Mouse (Mus musculus) C2C12 (cell line): Measurements from ENCODE around the gene Sox5.

Source experiments
- CEBPB ChIP-seq: IDR thresholded peaks from one replicate; pipeline ENCODE4 v1.6.1; 2011; ENCODE audit warnings: low read depth, mild to moderate bottlenecking, control low read depth, moderate library complexity
- CTCF ChIP-seq: IDR thresholded peaks from one replicate; pipeline ENCODE4 v1.5.1; 2011; ENCODE audit not compliant: control insufficient read depth, insufficient read depth, insufficient read length
- MAX ChIP-seq: IDR thresholded peaks from one replicate; pipeline ENCODE4 v1.6.1; 2011; ENCODE audit warnings: mild to moderate bottlenecking, control low read depth
- MYOD1 ChIP-seq: IDR thresholded peaks from one replicate; pipeline ENCODE4 v1.6.1; 2011; ENCODE audit warnings: low read depth; ENCODE audit not compliant: control insufficient read depth, insufficient read length
- MYOG ChIP-seq: IDR thresholded peaks from one replicate; pipeline ENCODE4 v1.6.1; 2011; ENCODE audit not compliant: control insufficient read depth, insufficient read length; ENCODE audit errors: extremely low read depth
- USF1 ChIP-seq: IDR thresholded peaks from one replicate; pipeline ENCODE4 v1.6.1; 2011; ENCODE audit warnings: low read depth, mild to moderate bottlenecking, control low read depth, moderate library complexity

DNA sequence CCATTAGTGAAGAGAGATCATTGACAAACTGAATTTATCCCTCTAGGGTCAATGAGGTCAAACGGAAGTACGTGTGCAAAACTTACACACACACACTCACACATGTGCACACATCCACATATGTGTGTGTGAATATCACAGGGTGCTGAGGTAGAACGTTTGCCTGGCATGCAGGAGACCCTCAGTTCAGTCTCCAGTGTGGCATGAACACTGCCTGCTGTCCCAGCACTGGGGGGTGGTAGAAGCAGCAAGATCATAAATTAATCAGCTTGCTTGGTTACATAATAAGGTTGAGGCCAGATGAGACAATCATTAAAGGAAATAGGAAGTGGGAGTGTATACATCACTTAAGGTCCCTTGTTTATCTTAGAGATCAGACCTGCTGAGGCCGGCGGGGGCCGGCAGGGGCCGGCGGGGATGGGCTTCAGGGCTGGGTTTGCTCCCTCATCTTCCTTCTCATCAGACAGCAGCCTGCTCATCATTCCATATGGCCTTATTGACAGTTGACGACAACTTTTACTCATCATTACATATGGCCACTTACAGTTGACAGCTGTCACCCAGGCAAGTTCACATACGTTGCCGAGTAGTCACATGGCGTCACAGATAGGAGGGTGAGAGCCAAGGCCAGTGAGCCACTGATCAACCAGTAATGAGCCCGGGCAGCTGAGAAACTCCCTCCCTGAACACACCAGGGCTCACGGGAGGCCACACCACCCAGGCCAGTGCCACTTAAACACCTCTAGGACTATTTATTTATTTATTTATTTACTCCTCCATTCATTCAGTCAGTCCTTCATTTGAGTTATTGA lies 309.5 kb downstream of the Sox5 start:
- TF ChIP-seq CTCF: no peak
- TF ChIP-seq MYOD1: no peak
- no peak for TF ChIP-seq CEBPB
- TF ChIP-seq USF1: no peak
- TF ChIP-seq MYOG: no peak
- no peak for TF ChIP-seq MAX
